Mouse (Mus musculus): Measurements from ENCODE around the gene Fgf23. TPM values are rescaled to one million over a fixed set of nuclear protein-coding genes. Genes with fewer than 3 reads are reported as not detected.
A peak's percentile ranks its signal among the peaks of the same experiment; 100 is the strongest.

The Fgf23 gene
- polyA plus RNA-seq, 1 experiment = not detected

- H3K27me3 ChIP-seq (replicated peaks; ENCODE audit: control insufficient read depth, insufficient read depth, low read length) = no peaks in the 10 kb centered on the region
- H3K36me3 ChIP-seq (ENCODE audit: control insufficient read depth, insufficient read depth, low read length) = no peaks in the 10 kb centered on the region
- H3K4me1 ChIP-seq (ENCODE audit: control insufficient read depth, insufficient read depth, low read length) = no peaks in the 10 kb centered on the region
- TF ChIP-seq CTCF (conservative IDR thresholded peaks at IDR 0.05; ENCODE audit: insufficient read depth, insufficient read length, low read depth, low read length) (no peak), POLR2A (IDR thresholded peaks at IDR 0.05; ENCODE audit: low read depth, low read length) (no peak)
- H3K4me3 ChIP-seq (ENCODE audit: insufficient read depth, low read depth, low read length) = no peak overlapping the region
- no peak for DNase-seq
- H3K27ac ChIP-seq (ENCODE audit: insufficient read depth, low read depth, low read length) = no peak overlapping the region
- WGBS = 76% methylated on average over 23 of the region's 23 CpGs
Observed at GRCm38 (mm10) chr6:127114753-127115456, 42.2 kb downstream of the Fgf23 start.

GRCm38 (mm10) chr6:127122221-127122806 lies 49.6 kb downstream of the Fgf23 start:
- TF ChIP-seq POLR2A (IDR thresholded peaks at IDR 0.05; ENCODE audit: low read depth, low read length) = no peak
- peak; percentile 66 for TF ChIP-seq CTCF (conservative IDR thresholded peaks at IDR 0.05; ENCODE audit: insufficient read depth, insufficient read length, low read depth, low read length)
- no peaks in the 10 kb centered on the region for H3K4me1 ChIP-seq (ENCODE audit: control insufficient read depth, insufficient read depth, low read length)
- no peaks in the 10 kb centered on the region for H3K27me3 ChIP-seq (replicated peaks; ENCODE audit: control insufficient read depth, insufficient read depth, low read length)
- no peak for DNase-seq
- H3K27ac ChIP-seq (ENCODE audit: insufficient read depth, low read depth, low read length) = no peak overlapping the region
- no peaks in the 10 kb centered on the region for H3K36me3 ChIP-seq (ENCODE audit: control insufficient read depth, insufficient read depth, low read length)
- WGBS = 61% methylated on average over 4 of the region's 4 CpGs
- no peak overlapping the region for H3K4me3 ChIP-seq (ENCODE audit: insufficient read depth, low read depth, low read length)

GRCm38 (mm10) chr6:127122996-127123395 lies 50.3 kb downstream of the Fgf23 start:
- no peaks in the 10 kb centered on the region for H3K36me3 ChIP-seq (ENCODE audit: control insufficient read depth, insufficient read depth, low read length)
- no peaks in the 10 kb centered on the region for H3K27me3 ChIP-seq (replicated peaks; ENCODE audit: control insufficient read depth, insufficient read depth, low read length)
- WGBS = 78% methylated on average over 5 of the region's 5 CpGs
- H3K4me3 ChIP-seq (ENCODE audit: insufficient read depth, low read depth, low read length) = no peak overlapping the region
- no peak for TF ChIP-seq POLR2A (IDR thresholded peaks at IDR 0.05; ENCODE audit: low read depth, low read length)
- TF ChIP-seq CTCF (conservative IDR thresholded peaks at IDR 0.05; ENCODE audit: insufficient read depth, insufficient read length, low read depth, low read length) = no peak
- no peaks in the 10 kb centered on the region for H3K4me1 ChIP-seq (ENCODE audit: control insufficient read depth, insufficient read depth, low read length)
- no peak overlapping the region for H3K27ac ChIP-seq (ENCODE audit: insufficient read depth, low read depth, low read length)
- no peak for DNase-seq

- H3K36me3 ChIP-seq (ENCODE audit: control insufficient read depth, insufficient read depth, low read length) = no peaks in the 10 kb centered on the region
- no peak overlapping the region for H3K4me3 ChIP-seq (ENCODE audit: insufficient read depth, low read depth, low read length)
- no peaks in the 10 kb centered on the region for H3K4me1 ChIP-seq (ENCODE audit: control insufficient read depth, insufficient read depth, low read length)
- no peaks in the 10 kb centered on the region for H3K27me3 ChIP-seq (replicated peaks; ENCODE audit: control insufficient read depth, insufficient read depth, low read length)
- TF ChIP-seq CTCF (conservative IDR thresholded peaks at IDR 0.05; ENCODE audit: insufficient read depth, insufficient read length, low read depth, low read length) = no peak
- TF ChIP-seq POLR2A (IDR thresholded peaks at IDR 0.05; ENCODE audit: low read depth, low read length) = no peak
- H3K27ac ChIP-seq (ENCODE audit: insufficient read depth, low read depth, low read length) = no peak overlapping the region
- DNase-seq = no peak
- WGBS = 85% methylated on average over 7 of the region's 7 CpGs
Observed at GRCm38 (mm10) chr6:127123506-127123905, 50.8 kb downstream of the Fgf23 start.

GRCm38 (mm10) chr6:127129659-127130058 lies 57.0 kb downstream of the Fgf23 start:
- TF ChIP-seq POLR2A (IDR thresholded peaks at IDR 0.05; ENCODE audit: low read depth, low read length) (no peak), CTCF (conservative IDR thresholded peaks at IDR 0.05; ENCODE audit: insufficient read depth, insufficient read length, low read depth, low read length) (no peak)
- Histone ChIP-seq H3K27ac (ENCODE audit: insufficient read depth, low read depth, low read length) (no peak overlapping the region), H3K4me3 (ENCODE audit: insufficient read depth, low read depth, low read length) (no peak overlapping the region), H3K4me1 (ENCODE audit: control insufficient read depth, insufficient read depth, low read length) (no peaks in the 10 kb centered on the region), H3K36me3 (ENCODE audit: control insufficient read depth, insufficient read depth, low read length) (no peaks in the 10 kb centered on the region), H3K27me3 (replicated peaks; ENCODE audit: control insufficient read depth, insufficient read depth, low read length) (no peaks in the 10 kb centered on the region)
- DNase-seq = no peak
- WGBS = 90% methylated on average over 14 of the region's 14 CpGs

- no peaks in the 10 kb centered on the region for H3K4me1 ChIP-seq (ENCODE audit: control insufficient read depth, insufficient read depth, low read length)
- H3K4me3 ChIP-seq (ENCODE audit: insufficient read depth, low read depth, low read length) = no peak overlapping the region
- H3K36me3 ChIP-seq (ENCODE audit: control insufficient read depth, insufficient read depth, low read length) = no peaks in the 10 kb centered on the region
- DNase-seq = no peak
- 83% methylated on average over 13 of the region's 13 CpGs for WGBS
- H3K27ac ChIP-seq (ENCODE audit: insufficient read depth, low read depth, low read length) = no peak overlapping the region
- TF ChIP-seq CTCF (conservative IDR thresholded peaks at IDR 0.05; ENCODE audit: insufficient read depth, insufficient read length, low read depth, low read length) (no peak), POLR2A (IDR thresholded peaks at IDR 0.05; ENCODE audit: low read depth, low read length) (no peak)
- H3K27me3 ChIP-seq (replicated peaks; ENCODE audit: control insufficient read depth, insufficient read depth, low read length) = no peaks in the 10 kb centered on the region
Observed at GRCm38 (mm10) chr6:127130377-127130776, 57.7 kb downstream of the Fgf23 start.

Other genes with a start within 250 kb of the Fgf23 start
- gene Ndufa9, start 223.8 kb upstream of the Fgf23 start, polyA plus RNA-seq (2012; rRNA removed) = 280 and 346 TPM in 2 replicates
- gene Akap3, start 219.8 kb upstream of the Fgf23 start, polyA plus RNA-seq (2012; rRNA removed) = 0.11 and 0.18 TPM in 2 replicates
- not detected in 2 replicates for gene Dyrk4, start 151.1 kb upstream of the Fgf23 start, polyA plus RNA-seq (2012; rRNA removed)
- gene Rad51ap1, start 133.3 kb upstream of the Fgf23 start, polyA plus RNA-seq (2012; rRNA removed) = 0.54 and 0.75 TPM in 2 replicates
- 5.9 and 8.7 TPM in 2 replicates for gene D6Wsu163e, start 132.9 kb upstream of the Fgf23 start, polyA plus RNA-seq (2012; rRNA removed)
- 0.02 TPM in 1 of 2 replicates, not detected in the other for gene Fgf6, start 57.3 kb upstream of the Fgf23 start, polyA plus RNA-seq (2012; rRNA removed)
- 2.4 and 3.0 TPM in 2 replicates for gene Tigar, start 36.7 kb downstream of the Fgf23 start, polyA plus RNA-seq (2012; rRNA removed)
- gene Ccnd2, start 79.3 kb downstream of the Fgf23 start, polyA plus RNA-seq (2012; rRNA removed) = 18.8 and 27.7 TPM in 2 replicates